Mouse (Mus musculus): ENCODE results near the gene Emid1. TPM values are rescaled to one million over a fixed set of nuclear protein-coding genes. Genes with fewer than 3 reads are reported as not detected.

Emid1 gene
- polyA plus RNA-seq, 1 experiment from 2014 or later = 4.8 TPM

DNA sequence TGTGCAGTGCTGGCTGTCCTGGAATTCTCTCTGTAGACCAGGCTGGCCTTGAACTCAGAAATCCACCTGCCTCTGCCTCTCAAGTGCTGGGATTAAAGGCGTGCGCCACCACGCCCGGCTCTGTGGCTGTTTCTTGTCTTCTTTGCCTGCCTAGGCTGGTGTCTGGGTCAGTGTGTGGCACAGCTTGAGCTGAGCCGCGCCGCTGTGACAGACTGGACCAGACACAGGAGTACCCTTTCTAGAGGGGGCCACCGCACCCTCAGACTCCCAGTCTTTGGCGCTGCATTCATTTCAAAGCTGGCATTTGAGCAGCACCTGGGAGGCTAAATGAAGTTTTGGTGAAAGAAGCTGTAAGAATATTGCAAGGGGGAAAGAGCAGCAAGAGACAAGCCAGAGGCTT is 93.3 kb downstream of the Emid1 start:
- Histone ChIP-seq H3K27me3 (ENCODE audit: insufficient read depth, low read length) (peaks cover 82% of the 10 kb centered on the region), H3K9me3 (ENCODE audit: low read length) (no peaks in the 10 kb centered on the region), H3K27ac (ENCODE audit: low read depth) (no peak overlapping the region), H3K4me1 (ENCODE audit: insufficient read depth) (peaks cover 41% of the 10 kb centered on the region), H3K9ac (replicated peaks) (no peak overlapping the region), H3K4me3 (ENCODE audit: low read depth, low read length) (no peak overlapping the region), H3K4me2 (ENCODE audit: low read depth, low read length) (no peak overlapping the region; the same call in 1 of the 2 replicates), H3K36me3 (replicated peaks; ENCODE audit: insufficient read depth, low read length) (no peaks in the 10 kb centered on the region)
- WGBS (ENCODE audit: insufficient replicate concordance) = 28% methylated on average over 9 of the region's 9 CpGs
- ATAC-seq (no peak), DNase-seq (no peak)
- TF ChIP-seq EP300 (IDR thresholded peaks at IDR 0.05; ENCODE audit: low read depth) (no peak), CTCF (IDR thresholded peaks at IDR 0.05; ENCODE audit: low read depth) (no peak)

DNA sequence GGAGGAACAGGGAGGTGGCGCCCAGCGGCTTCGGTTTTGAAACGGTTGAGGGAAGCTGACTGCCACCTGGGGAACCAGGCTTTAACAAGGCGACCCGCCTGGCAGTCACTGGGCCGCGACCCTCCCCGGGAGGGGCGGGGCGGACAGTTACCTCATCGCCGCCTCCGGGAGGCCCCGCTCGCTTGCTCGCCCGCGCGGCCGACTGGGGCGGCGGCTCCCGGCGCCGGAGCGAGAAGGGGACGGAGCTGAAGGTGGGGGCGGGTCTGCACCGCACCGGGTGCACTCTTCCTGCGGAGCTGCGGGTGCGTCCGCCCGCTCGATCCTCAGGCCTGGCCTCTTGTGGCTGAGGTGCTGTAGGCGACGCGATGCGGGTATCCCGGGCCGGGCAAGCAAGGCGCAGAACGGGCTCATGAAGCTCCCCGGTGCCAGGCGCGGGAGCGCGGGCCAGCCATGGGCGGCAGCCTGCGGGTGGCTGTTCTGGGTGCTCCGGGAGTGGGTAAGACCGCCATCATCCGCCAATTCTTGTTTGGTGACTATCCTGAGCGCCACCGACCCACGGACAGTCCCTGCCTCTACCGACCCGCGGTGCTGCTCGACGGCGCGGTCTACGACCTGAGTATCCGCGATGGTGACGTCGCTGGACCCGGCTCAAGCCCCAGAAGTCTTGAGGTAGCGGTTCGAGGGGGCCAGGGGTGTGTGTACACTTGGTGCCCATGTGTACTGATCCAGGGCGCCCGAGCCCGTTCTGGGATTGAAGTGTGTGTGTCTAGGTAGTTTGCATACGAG is 94.0 kb downstream of the Emid1 start, which contains the start of gene Rasl10a:
Gene Rasl10a (plus strand): TSS at position 273 of the 786 bp plus-strand sequence.
- DNase-seq = peak; percentile 64
- Histone ChIP-seq H3K4me2 (ENCODE audit: low read depth, low read length) (peak within 1 kb of the TSS; percentile 82), H3K27ac (ENCODE audit: low read depth) (no peak within 1 kb of the TSS), H3K9me3 (ENCODE audit: low read length) (no peaks in the 10 kb centered on the region), H3K4me1 (ENCODE audit: insufficient read depth) (peaks cover 41% of the 10 kb centered on the region), H3K9ac (replicated peaks) (peak within 1 kb of the TSS; percentile 47), H3K27me3 (ENCODE audit: insufficient read depth, low read length) (peaks cover 74% of the 10 kb centered on the region), H3K36me3 (replicated peaks; ENCODE audit: insufficient read depth, low read length) (no peaks in the 10 kb centered on the region), H3K4me3 (ENCODE audit: low read depth, low read length) (peak within 1 kb of the TSS; percentile 50)
- WGBS (ENCODE audit: insufficient replicate concordance) = 3% methylated on average over 69 of the region's 77 CpGs
- TF ChIP-seq EP300 (IDR thresholded peaks at IDR 0.05; ENCODE audit: low read depth) = no peak
- no peak for TF ChIP-seq CTCF (IDR thresholded peaks at IDR 0.05; ENCODE audit: low read depth)
- no peak for ATAC-seq

DNA sequence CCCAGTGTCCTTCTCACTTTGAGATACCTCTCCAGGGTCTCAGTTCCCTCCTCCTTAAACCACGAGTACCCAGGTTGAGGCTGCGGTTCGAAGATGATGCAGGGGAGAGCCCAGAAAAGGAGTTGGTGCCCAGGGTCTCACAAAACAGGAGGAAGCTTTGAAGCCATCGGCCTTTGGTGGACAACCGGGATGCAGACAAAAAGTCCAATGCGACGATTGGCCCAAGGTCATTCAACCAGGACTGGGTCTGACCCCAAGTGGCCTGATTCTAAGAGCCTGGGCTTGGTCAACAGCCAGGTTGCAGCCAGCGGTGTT is 94.6 kb downstream of the Emid1 start:
- Histone ChIP-seq H3K27me3 (ENCODE audit: insufficient read depth, low read length) (peaks cover 69% of the 10 kb centered on the region), H3K4me3 (ENCODE audit: low read depth, low read length) (peak overlapping the region; percentile 50), H3K4me1 (ENCODE audit: insufficient read depth) (peaks cover 40% of the 10 kb centered on the region), H3K4me2 (ENCODE audit: low read depth, low read length) (peak overlapping the region; percentile 82), H3K27ac (ENCODE audit: low read depth) (no peak overlapping the region), H3K9me3 (ENCODE audit: low read length) (no peaks in the 10 kb centered on the region), H3K36me3 (replicated peaks; ENCODE audit: insufficient read depth, low read length) (no peaks in the 10 kb centered on the region), H3K9ac (replicated peaks) (no peak overlapping the region; the same call in 1 of the 2 replicates)
- 24% methylated on average over 8 of the region's 8 CpGs for WGBS (ENCODE audit: insufficient replicate concordance)
- no peak for TF ChIP-seq CTCF (IDR thresholded peaks at IDR 0.05; ENCODE audit: low read depth)
- TF ChIP-seq EP300 (IDR thresholded peaks at IDR 0.05; ENCODE audit: low read depth) = no peak
- DNase-seq (no peak), ATAC-seq (no peak)

- no peak overlapping the region for H3K4me3 ChIP-seq (ENCODE audit: low read depth, low read length)
- DNase-seq (no peak), ATAC-seq (no peak)
- H3K36me3 ChIP-seq (replicated peaks; ENCODE audit: insufficient read depth, low read length) = no peaks in the 10 kb centered on the region
- TF ChIP-seq CTCF (IDR thresholded peaks at IDR 0.05; ENCODE audit: low read depth) = no peak
- TF ChIP-seq EP300 (IDR thresholded peaks at IDR 0.05; ENCODE audit: low read depth) = no peak
- H3K4me1 ChIP-seq (ENCODE audit: insufficient read depth) = peaks cover 36% of the 10 kb centered on the region
- no peak overlapping the region for H3K27ac ChIP-seq (ENCODE audit: low read depth)
- H3K4me2 ChIP-seq (ENCODE audit: low read depth, low read length) = no peak overlapping the region
- H3K9me3 ChIP-seq (ENCODE audit: low read length) = no peaks in the 10 kb centered on the region
- peaks cover 64% of the 10 kb centered on the region for H3K27me3 ChIP-seq (ENCODE audit: insufficient read depth, low read length)
- WGBS (ENCODE audit: insufficient replicate concordance) = 68% methylated on average over 8 of the region's 8 CpGs
- H3K9ac ChIP-seq (replicated peaks) = no peak overlapping the region
These were observed 95.0 kb downstream of the Emid1 start for GRCm38 (mm10) chr11:5057064-5057463.

Other genes with a start within 250 kb of the Emid1 start
- 0.16 and 0.18 TPM in 2 replicates for gene Nefh, start 204.2 kb downstream of the Emid1 start, polyA plus RNA-seq (2015; fragmentation: Nextera tagmentation; extraction: Ambion mirVana)
- gene Ap1b1, start 165.4 kb downstream of the Emid1 start, polyA plus RNA-seq (2015; fragmentation: Nextera tagmentation; extraction: Ambion mirVana) = 40.7 and 46.3 TPM in 2 replicates
- gene Rasl10a, start 94.1 kb downstream of the Emid1 start, polyA plus RNA-seq (2015; fragmentation: Nextera tagmentation; extraction: Ambion mirVana) = 0.58 and 0.66 TPM in 2 replicates
- gene Gas2l1, start 86.9 kb downstream of the Emid1 start, polyA plus RNA-seq (2015; fragmentation: Nextera tagmentation; extraction: Ambion mirVana) = 14.9 TPM in 2 replicates
- 14.4 and 14.9 TPM in 2 replicates for gene Rhbdd3, start 53.3 kb downstream of the Emid1 start, polyA plus RNA-seq (2015; fragmentation: Nextera tagmentation; extraction: Ambion mirVana)
- gene Ewsr1, start 53.0 kb downstream of the Emid1 start, polyA plus RNA-seq (2015; fragmentation: Nextera tagmentation; extraction: Ambion mirVana) = 146 and 157 TPM in 2 replicates
- 1.8 and 2.2 TPM in 2 replicates for gene Kremen1, start 109.3 kb upstream of the Emid1 start, polyA plus RNA-seq (2015; fragmentation: Nextera tagmentation; extraction: Ambion mirVana)